Mouse (Mus musculus) liver, embryonic 12.5 days (tissue): ENCODE measurements around the gene Dnah3. TPM values are rescaled to one million over a fixed set of nuclear protein-coding genes. Genes with fewer than 3 reads are reported as not detected.

Source experiments
- ATAC-seq: fragments of 200-750 bp; cut with Nextera tagmentation; 2 replicates; pipeline ENCODE4 v1.8.0; 2017; ENCODE audit warnings: moderate number of reproducible peaks, mild to moderate bottlenecking, moderate library complexity
- H3K27ac ChIP-seq: fragments of 300-500 bp; sonication (generic); 2 replicates; pipeline ENCODE4 v1.5.1; 2016; ENCODE audit warnings: mild to moderate bottlenecking
- H3K27me3 ChIP-seq: fragments of 300-500 bp; sonication (generic); replicated peaks from 2 replicates; pipeline ENCODE4 v1.6.1; 2016; ENCODE audit warnings: mild to moderate bottlenecking, moderate library complexity
- H3K36me3 ChIP-seq: fragments of 300-500 bp; sonication (generic); 2 replicates; pipeline ENCODE4 v1.6.1; 2016; ENCODE audit warnings: mild to moderate bottlenecking, moderate library complexity
- H3K4me1 ChIP-seq: fragments of 300-500 bp; sonication (generic); 2 replicates; pipeline ENCODE4 v1.6.1; 2016
- H3K4me2 ChIP-seq: fragments of 300-500 bp; sonication (generic); 2 replicates; pipeline ENCODE4 v1.6.1; 2016; ENCODE audit warnings: mild to moderate bottlenecking, moderate library complexity
- H3K4me3 ChIP-seq: fragments of 300-500 bp; sonication (generic); 2 replicates; pipeline ENCODE4 v1.5.1; 2016; ENCODE audit warnings: mild to moderate bottlenecking, moderate library complexity
- H3K9ac ChIP-seq: fragments of 300-500 bp; sonication (generic); 2 replicates; pipeline ENCODE4 v1.6.1; 2016; ENCODE audit warnings: mild to moderate bottlenecking, moderate library complexity
- H3K9me3 ChIP-seq: fragments of 300-500 bp; sonication (generic); replicated peaks from 2 replicates; pipeline ENCODE4 v1.6.1; 2016; ENCODE audit warnings: mild to moderate bottlenecking, moderate library complexity
- WGBS: fragments of 180-500 bp; shearing (Covaris S2); methylation state at CpG from one replicate; pipeline ENCODE4 v1.1.7; 2016; ENCODE audit not compliant: insufficient replicate concordance; 5-methylcytosine and 5-hydroxymethylcytosine counted together
- polyA plus RNA-seq: library from polyadenylated mRNA; unstranded; fragments of >200 nt; fragmentation: Nextera tagmentation; extraction: Ambion mirVana; gene quantifications from 2 replicates; pipeline ENCODE4 v1.2.1, GENCODE M21; 2016

Gene Dnah3
- polyA plus RNA-seq, 1 experiment from 2014 or later: not detected

GRCm38 (mm10) chr7:119892742-119893141 lies 202.3 kb downstream of the Dnah3 start:
- H3K27me3 ChIP-seq: no peaks in the 10 kb centered on the region
- H3K27ac ChIP-seq: no peak overlapping the region
- no peaks in the 10 kb centered on the region for H3K9me3 ChIP-seq
- no peak overlapping the region for H3K4me2 ChIP-seq
- H3K9ac ChIP-seq: no peak overlapping the region
- H3K4me3 ChIP-seq: no peak overlapping the region
- H3K36me3 ChIP-seq: no peaks in the 10 kb centered on the region
- peaks cover 47% of the 10 kb centered on the region for H3K4me1 ChIP-seq
- ATAC-seq: no peak
- WGBS: 66% methylated on average over 4 of the region's 4 CpGs

- peaks cover 42% of the 10 kb centered on the region for H3K4me1 ChIP-seq
- 79% methylated on average over 1 of the region's 1 CpGs for WGBS
- H3K9me3 ChIP-seq: no peaks in the 10 kb centered on the region
- H3K4me3 ChIP-seq: no peak overlapping the region
- H3K27me3 ChIP-seq: no peaks in the 10 kb centered on the region
- H3K4me2 ChIP-seq: no peak overlapping the region
- ATAC-seq: no peak
- H3K27ac ChIP-seq: no peak overlapping the region
- no peak overlapping the region for H3K9ac ChIP-seq
- no peaks in the 10 kb centered on the region for H3K36me3 ChIP-seq
Measured at GRCm38 (mm10) chr7:119892198-119892597, 202.9 kb downstream of the Dnah3 start.

- H3K4me1 ChIP-seq: peaks cover 8% of the 10 kb centered on the region; the same call in 1 of the 2 replicates
- WGBS: 71% methylated on average over 4 of the region's 4 CpGs
- no peak overlapping the region for H3K4me3 ChIP-seq
Measured at GRCm38 (mm10) chr7:119887887-119888286, 207.2 kb downstream of the Dnah3 start.

GRCm38 (mm10) chr7:119881229-119881628 lies 213.9 kb downstream of the Dnah3 start:
- Histone ChIP-seq H3K4me1 (no peaks in the 10 kb centered on the region), H3K4me3 (no peak overlapping the region), H3K9ac (no peak overlapping the region), H3K4me2 (no peak overlapping the region), H3K36me3 (no peaks in the 10 kb centered on the region), H3K27ac (no peak overlapping the region), H3K27me3 (no peaks in the 10 kb centered on the region), H3K9me3 (no peaks in the 10 kb centered on the region)
- WGBS: 84% methylated on average over 2 of the region's 2 CpGs
- no peak for ATAC-seq

More at GRCm38 (mm10) chr7:119887887-119888286, 207.2 kb downstream of the Dnah3 start:
- H3K9ac ChIP-seq: no peak overlapping the region
- no peak for ATAC-seq
- H3K4me2 ChIP-seq: no peak overlapping the region
- H3K27ac ChIP-seq: no peak overlapping the region
- no peaks in the 10 kb centered on the region for H3K9me3 ChIP-seq
- no peaks in the 10 kb centered on the region for H3K36me3 ChIP-seq
- H3K27me3 ChIP-seq: no peaks in the 10 kb centered on the region

- H3K27me3 ChIP-seq: no peaks in the 10 kb centered on the region
- no peak overlapping the region for H3K4me2 ChIP-seq
- no peak for ATAC-seq
- no peaks in the 10 kb centered on the region for H3K36me3 ChIP-seq
- H3K9ac ChIP-seq: no peak overlapping the region
- H3K4me1 ChIP-seq: no peaks in the 10 kb centered on the region
- H3K27ac ChIP-seq: no peak overlapping the region
- H3K9me3 ChIP-seq: no peaks in the 10 kb centered on the region
- 67% methylated on average over 5 of the region's 5 CpGs for WGBS
- no peak overlapping the region for H3K4me3 ChIP-seq
Measured at GRCm38 (mm10) chr7:119880345-119880744, 214.7 kb downstream of the Dnah3 start.

GRCm38 (mm10) chr7:119879171-119879570 lies 215.9 kb downstream of the Dnah3 start:
- no peak for ATAC-seq
- Histone ChIP-seq H3K36me3 (no peaks in the 10 kb centered on the region), H3K4me3 (no peak overlapping the region), H3K4me2 (no peak overlapping the region), H3K27me3 (no peaks in the 10 kb centered on the region), H3K4me1 (no peaks in the 10 kb centered on the region), H3K9ac (no peak overlapping the region), H3K9me3 (no peaks in the 10 kb centered on the region), H3K27ac (no peak overlapping the region)
- WGBS: 70% methylated on average over 4 of the region's 4 CpGs

- no peak overlapping the region for H3K27ac ChIP-seq
- no peaks in the 10 kb centered on the region for H3K4me1 ChIP-seq
- WGBS: 61% methylated on average over 3 of the region's 3 CpGs
- ATAC-seq: no peak
- H3K36me3 ChIP-seq: no peaks in the 10 kb centered on the region
- no peak overlapping the region for H3K9ac ChIP-seq
- no peaks in the 10 kb centered on the region for H3K9me3 ChIP-seq
- H3K4me3 ChIP-seq: no peak overlapping the region
- no peaks in the 10 kb centered on the region for H3K27me3 ChIP-seq
- H3K4me2 ChIP-seq: no peak overlapping the region
Measured at GRCm38 (mm10) chr7:119875776-119876440, 219.2 kb downstream of the Dnah3 start.

GRCm38 (mm10) chr7:119873050-119873449 lies 222.0 kb downstream of the Dnah3 start:
- Histone ChIP-seq H3K4me2 (no peak overlapping the region), H3K9ac (no peak overlapping the region), H3K27ac (no peak overlapping the region), H3K9me3 (no peaks in the 10 kb centered on the region), H3K27me3 (no peaks in the 10 kb centered on the region), H3K36me3 (no peaks in the 10 kb centered on the region), H3K4me1 (no peaks in the 10 kb centered on the region), H3K4me3 (no peak overlapping the region)
- WGBS: 48% methylated on average over 2 of the region's 2 CpGs
- ATAC-seq: no peak

Other genes with a start within 250 kb of the Dnah3 start
- gene Lyrm1, start 199.4 kb downstream of the Dnah3 start, polyA plus RNA-seq: 4.3 and 4.6 TPM in 2 replicates
- gene Dcun1d3, start 199.0 kb downstream of the Dnah3 start, polyA plus RNA-seq: 3.1 and 3.5 TPM in 2 replicates
- 3.9 and 4.0 TPM in 2 replicates for gene Tmem159, start 7.1 kb upstream of the Dnah3 start, polyA plus RNA-seq
- gene Zp2, start 50.0 kb upstream of the Dnah3 start, polyA plus RNA-seq: not detected in 2 replicates
- 1.2 and 1.3 TPM in 2 replicates for gene Anks4b, start 78.6 kb upstream of the Dnah3 start, polyA plus RNA-seq
- 0.23 and 0.43 TPM in 2 replicates for gene Crym, start 106.8 kb upstream of the Dnah3 start, polyA plus RNA-seq
- 0.43 TPM in 1 of 2 replicates, not detected in the other for gene Abca14, start 108.7 kb upstream of the Dnah3 start, polyA plus RNA-seq
- not detected in 2 replicates for gene Abca15, start 233.4 kb upstream of the Dnah3 start, polyA plus RNA-seq